Comparison of ENCODE assay signal across 22 mouse cellular contexts in genomic region chr1:89804981-89805380, GRCm38 (mm10).
DNase-seq lines count a peak whose midpoint lies in the region; ATAC-seq and TF ChIP-seq lines count a peak whose summit lies in the region.
"Had no signal": no experiment of that assay in that cellular context is flagged by ENCODE, and none has a peak within 500 bp of the region (broad histone marks: within the 10 kb centered on the region; RNA-seq: fewer than 3 reads in every experiment).

No protein-coding gene starts in this region.

- H3K4me3 ChIP-seq in midbrain, embryonic 14.5 days (replicated peaks; ENCODE audit: low read depth, low read length) = no peak overlapping the region
- H3K4me3 ChIP-seq: erythroblast, embryonic 14.5 days; heart, adult 2 months; hindbrain, embryonic 12.5 days; limb, embryonic 12.5 days; liver, embryonic 13.5 days; lung, embryonic 15.5 days; midbrain, embryonic 13.5 days had no signal

- POLR2A ChIA-PET in Patski (lab: Charles Lee) = no interaction called here

- DNase-seq in layer of hippocampus, adult 9-11 months = peak; percentile 25
- no peak for DNase-seq in layer of hippocampus, adult 9-10 months (ENCODE audit: low spot score)
- DNase-seq in 3T3-L1 (ENCODE audit: low read depth, low spot score) (peak; percentile 75), Patski (ENCODE audit: low read depth, low spot score) (no peak)
- DNase-seq in left cerebral cortex, postnatal 25 days (ENCODE audit: low spot score in 2 of 2) = peak; percentile 14 to 86
- DNase-seq in midbrain, embryonic 14.5 days = no peak
- DNase-seq in spleen, postnatal 4 days (ENCODE audit: low spot score in 2 of 2) = no peak
- DNase-seq: adrenal gland, postnatal 14 days; cerebellum, adult 18-20 months; gastrocnemius, postnatal 14 days; heart, adult 2 months; kidney, adult 11 months; liver, embryonic 13.5 days; thymus, adult 18-20 months had no signal

- ATAC-seq in Patski = peak; percentile 42
- ATAC-seq in midbrain, embryonic 14.5 days (ENCODE audit: low FRiP score, low TSS enrichment) = no peak
- ATAC-seq: CD4-positive, CD25-positive, alpha-beta regulatory T cell, adult 4 months; forebrain, embryonic 14.5 days; midbrain, embryonic 13.5 days had no signal

- no peaks in the 10 kb centered on the region for H3K27me3 ChIP-seq in Patski
- H3K27me3 ChIP-seq in midbrain, embryonic 14.5 days (ENCODE audit: control insufficient read depth, insufficient read depth, low read length) = no peaks in the 10 kb centered on the region
- H3K27me3 ChIP-seq: hindbrain, embryonic 12.5 days; liver, embryonic 13.5 days; lung, embryonic 15.5 days; midbrain, embryonic 13.5 days had no signal

- H3K36me3 ChIP-seq in midbrain, embryonic 14.5 days (ENCODE audit: control insufficient read depth, insufficient read depth, low read length) = 0 out of 2 replicates have a peak, but pooled peaks cover 11% of the 10 kb centered on the region
- H3K36me3 ChIP-seq: hindbrain, embryonic 12.5 days; liver, embryonic 13.5 days; lung, embryonic 15.5 days had no signal

- H3K4me2 ChIP-seq in midbrain, embryonic 14.5 days (ENCODE audit: low read length) = no peak overlapping the region
- H3K4me2 ChIP-seq: hindbrain, embryonic 12.5 days; limb, embryonic 12.5 days; liver, embryonic 13.5 days; lung, embryonic 15.5 days; midbrain, embryonic 13.5 days had no signal

- no peaks in the 10 kb centered on the region for H3K4me1 ChIP-seq in midbrain, embryonic 14.5 days (ENCODE audit: control insufficient read depth, insufficient read depth, low read length)
- H3K4me1 ChIP-seq: hindbrain, embryonic 12.5 days; liver, embryonic 13.5 days; lung, embryonic 15.5 days; midbrain, embryonic 13.5 days had no signal

- no peaks in the 10 kb centered on the region for H3K9me3 ChIP-seq in midbrain, embryonic 14.5 days (ENCODE audit: control insufficient read depth, low read length)
- H3K9me3 ChIP-seq: hindbrain, embryonic 12.5 days; limb, embryonic 12.5 days; liver, embryonic 13.5 days; lung, embryonic 15.5 days; midbrain, embryonic 13.5 days had no signal

- TF ChIP-seq CTCF in Patski (IDR thresholded peaks at IDR 0.05) = no peak

- WGBS in midbrain, embryonic 14.5 days = 84% methylated on average over 7 of the region's 7 CpGs

- CTCF ChIA-PET in Patski (lab: Charles Lee) = interaction anchor here (1.5 kb wide), 1 partner anchor 15 kb away, joined by 4 read pairs; no protein-coding TSS in a partner anchor

- in situ Hi-C loops in Patski (cut with MboI; ENCODE audit: low pct_unique_long_range_greater_than_20kb) = no loop called here

- intact Hi-C loops in left cerebral cortex, postnatal 25 days (cut with DNase I) = no loop called here

- H3K27ac ChIP-seq in midbrain, embryonic 14.5 days (replicated peaks; ENCODE audit: low read depth, low read length) = no peak overlapping the region
- H3K27ac ChIP-seq: heart, adult 2 months; hindbrain, embryonic 12.5 days; kidney, postnatal 0 days; limb, embryonic 12.5 days; liver, embryonic 13.5 days; lung, embryonic 15.5 days; midbrain, embryonic 13.5 days had no signal

- H3K9ac ChIP-seq in midbrain, embryonic 14.5 days (replicated peaks; ENCODE audit: low read length) = no peak overlapping the region
- H3K9ac ChIP-seq: hindbrain, embryonic 12.5 days; limb, embryonic 12.5 days; liver, embryonic 13.5 days; lung, embryonic 15.5 days; midbrain, embryonic 13.5 days had no signal

Comparison
In these comparisons a context has a peak if more than half of its experiments do, and no peak if none do; other contexts are left out.
1. DNase-seq: peak in layer of hippocampus, adult 9-11 months (single experiment), 3T3-L1 (single experiment) and left cerebral cortex, postnatal 25 days (2 of 2); none in layer of hippocampus, adult 9-10 months (single experiment), Patski (single experiment), midbrain, embryonic 14.5 days (single experiment) and spleen, postnatal 4 days (0 of 2).